Mouse (Mus musculus) cerebellum, postnatal 25 days (tissue): ENCODE results near the gene Pim3.

Experiments used
- DNase-seq, 2 experiments: peaks; one replicate each; pipeline ENCODE4 v3.0.0; 2021; ENCODE audit warnings: mixed read lengths in 2 of 2

The Pim3 gene

DNA sequence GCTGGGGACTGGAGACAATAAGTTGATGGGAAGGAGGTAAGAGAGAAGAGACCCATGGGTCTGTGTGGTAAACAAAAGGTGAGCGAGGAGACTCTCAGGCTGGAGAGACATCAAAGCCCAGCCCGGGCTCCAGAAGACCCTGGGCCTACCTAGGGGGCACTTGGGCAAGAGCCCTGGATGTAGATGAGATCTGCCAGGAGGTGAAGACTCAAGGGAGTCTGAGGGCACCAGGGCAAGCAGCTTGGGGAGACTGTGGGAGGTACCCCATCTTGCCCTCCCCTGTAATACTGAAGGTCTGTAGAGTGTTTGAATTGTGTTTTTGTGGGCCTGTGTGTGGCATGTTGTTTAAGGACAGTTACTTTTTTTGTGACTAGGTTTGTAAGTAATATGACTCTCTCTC, 3.3 kb upstream of the Pim3 start:
- DNase-seq: no peak

DNA sequence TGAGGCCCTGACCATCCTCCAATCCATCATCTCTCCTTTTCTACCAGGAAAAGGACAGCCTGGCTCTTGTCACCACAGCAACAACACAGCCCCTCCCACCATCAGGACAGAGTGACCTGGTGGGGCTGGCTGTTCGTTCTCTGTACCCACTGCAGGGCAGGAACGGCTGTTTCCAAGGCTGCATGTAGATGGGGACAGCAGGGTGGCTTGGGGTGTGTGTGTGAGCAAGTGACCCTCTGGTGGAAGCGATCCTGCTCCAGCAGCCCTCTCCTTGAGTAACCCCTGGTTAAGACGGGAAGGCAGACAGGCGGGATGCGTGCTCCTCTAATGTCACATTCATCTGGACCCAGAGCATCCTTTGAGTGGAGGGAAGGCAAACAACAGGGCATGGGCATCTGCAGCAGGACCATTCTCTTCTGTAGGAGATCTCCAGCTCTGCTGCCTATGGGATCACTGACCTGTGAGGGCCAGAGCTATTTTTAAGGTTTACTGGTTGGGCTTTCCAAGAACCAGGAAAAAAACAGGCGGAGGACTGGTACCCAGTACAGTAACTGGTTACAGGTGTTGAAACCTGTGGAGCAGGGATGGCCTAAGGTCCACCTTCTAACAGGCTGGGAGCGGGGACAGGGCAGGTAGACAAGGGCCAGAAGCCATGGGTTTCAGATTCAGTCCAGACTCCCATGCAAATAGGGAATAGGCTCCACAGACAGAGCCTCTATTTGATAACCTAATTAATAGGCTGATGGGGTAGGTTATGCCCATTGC, 2.6 kb upstream of the Pim3 start:
- peak in 1 of 2 experiments; percentile 20 for DNase-seq

DNA sequence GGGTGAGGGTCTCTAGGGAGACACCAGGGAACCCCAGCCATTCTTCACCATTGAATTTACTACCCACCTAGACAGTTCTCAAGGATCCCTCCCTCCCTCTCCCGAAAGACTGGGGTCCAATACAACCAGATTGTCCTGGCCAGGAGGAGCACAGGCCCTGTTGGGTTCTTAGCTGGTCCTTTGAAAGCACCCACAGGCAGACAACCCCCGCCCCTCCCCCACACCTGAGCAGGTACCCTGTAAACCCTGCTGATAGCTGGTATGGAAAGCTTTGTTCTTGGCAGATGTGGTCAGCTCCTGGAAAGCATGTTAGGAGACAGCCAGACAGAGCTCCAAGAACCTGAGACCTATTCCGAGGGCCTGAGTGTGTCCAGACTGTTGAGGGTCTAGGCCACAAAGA, 1.2 kb upstream of the Pim3 start:
- DNase-seq: peak in 1 of 2 experiments; percentile 59

- peak; percentile 76 to 88 for DNase-seq
Observed at GRCm38 (mm10) chr15:88862881-88863694, 1.1 kb downstream of the Pim3 start.

DNA sequence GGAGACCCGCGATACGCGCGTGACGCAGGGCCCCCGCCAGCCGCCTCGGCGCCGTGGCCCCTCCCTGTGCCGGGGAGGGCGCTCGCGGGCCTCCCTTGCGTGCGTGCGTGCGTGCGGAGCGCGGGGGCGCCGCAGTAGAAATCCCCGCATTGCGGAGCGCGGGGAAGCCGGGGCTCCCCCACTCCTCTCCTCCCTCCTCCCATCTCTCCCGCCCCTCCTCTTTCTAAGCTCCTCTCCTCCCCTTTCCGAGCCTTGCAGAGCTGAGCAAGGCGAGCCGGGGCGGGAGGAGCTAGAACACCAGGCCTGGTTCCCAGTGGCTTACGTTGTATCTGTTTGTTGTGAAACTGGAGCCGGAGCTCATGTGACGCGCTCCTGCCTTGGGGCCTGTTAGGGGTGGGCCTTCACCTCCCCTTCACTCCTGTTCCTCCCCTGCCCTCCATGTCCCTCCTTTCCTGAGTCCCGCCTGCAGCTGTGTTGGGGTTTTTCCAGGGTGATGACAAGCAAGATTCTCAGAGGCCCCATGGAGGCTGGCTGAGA, 1.8 kb downstream of the Pim3 start:
- DNase-seq: peak in 1 of 2 experiments; percentile 92

- DNase-seq: peak; percentile 44 to 57
Observed at GRCm38 (mm10) chr15:88864270-88865030, 2.5 kb downstream of the Pim3 start.

- DNase-seq: peak in 1 of 2 experiments; percentile 42
Observed at GRCm38 (mm10) chr15:88865061-88865460, 3.1 kb downstream of the Pim3 start.

DNA sequence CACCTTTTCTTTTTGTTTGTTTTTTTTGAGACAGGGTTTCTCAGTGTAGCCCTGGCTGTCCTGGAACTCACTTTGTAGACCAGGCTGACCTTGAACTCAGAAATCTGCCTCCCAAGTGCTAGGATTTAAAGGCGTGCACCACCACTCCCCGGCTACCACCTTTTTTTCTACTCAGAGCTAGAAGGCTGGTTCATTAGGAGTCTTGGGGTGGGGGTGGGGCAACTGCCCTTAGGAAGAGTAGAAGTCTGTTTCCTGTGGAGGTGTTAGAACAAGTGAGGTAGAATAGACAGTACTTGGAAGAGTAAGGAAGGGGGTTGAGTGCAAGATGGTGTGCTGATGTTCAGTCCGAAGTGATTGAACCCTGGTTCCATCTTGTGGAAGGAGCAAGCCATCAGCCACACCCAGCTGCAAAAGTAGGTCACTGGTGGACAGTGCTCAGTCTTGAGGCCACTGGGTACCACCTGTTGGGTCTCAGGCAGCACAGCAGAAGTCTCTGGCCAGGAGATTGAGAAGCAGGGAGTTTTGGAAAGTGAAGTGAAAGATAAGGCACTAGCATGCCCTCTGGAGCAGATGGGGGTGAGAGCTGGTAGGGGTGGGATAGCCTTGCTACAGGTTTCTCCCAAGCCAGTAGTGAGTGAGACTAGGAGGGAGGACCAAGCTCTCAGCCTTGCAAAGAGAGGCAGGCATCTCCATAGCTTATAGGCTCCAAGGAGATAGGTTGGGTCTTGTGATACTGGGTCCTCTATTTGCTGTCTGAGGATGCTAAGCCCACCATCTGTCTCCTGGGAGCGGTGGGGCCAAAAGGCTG, 4.1 kb downstream of the Pim3 start:
- DNase-seq: no peak

- DNase-seq: no peak
Observed at GRCm38 (mm10) chr15:88866934-88867356, 5.0 kb downstream of the Pim3 start.

DNA sequence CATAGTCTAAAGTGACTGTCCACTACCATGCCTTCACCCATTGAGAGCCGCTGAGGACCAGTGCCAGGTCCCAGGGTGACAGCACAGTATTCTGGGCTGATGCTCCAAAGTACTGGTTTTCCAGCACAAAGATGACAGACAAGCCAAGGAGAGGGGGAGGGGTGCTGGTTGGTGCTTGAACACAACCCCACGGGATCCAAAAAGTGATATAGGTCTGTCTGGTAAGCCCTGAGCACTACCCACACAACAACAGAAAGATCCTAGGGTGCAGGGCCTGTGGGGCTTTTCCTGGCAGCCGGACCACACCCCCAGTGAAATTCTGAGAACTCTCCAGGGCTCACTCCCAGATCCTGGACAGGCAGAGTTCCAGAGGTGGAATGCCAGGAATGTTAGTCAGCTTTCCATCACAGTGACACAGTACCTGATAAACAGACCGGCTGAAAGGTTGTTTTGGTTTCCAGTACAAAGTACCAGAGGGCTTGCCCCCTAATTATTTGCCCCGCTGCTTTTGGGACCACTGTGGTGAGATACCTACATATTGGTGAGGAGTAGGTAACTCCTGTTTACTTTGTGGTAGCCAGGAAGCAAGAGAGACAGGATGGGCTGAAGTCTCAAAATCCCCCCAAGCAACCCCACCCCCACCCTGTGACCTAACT, 5.5 kb downstream of the Pim3 start:
- DNase-seq: peak in 1 of 2 experiments; percentile 25

GRCm38 (mm10) chr15:88868024-88868742, 6.2 kb downstream of the Pim3 start:
- peak in 1 of 2 experiments; percentile 11 for DNase-seq

- DNase-seq: no peak
Observed at GRCm38 (mm10) chr15:88870418-88871185, 8.6 kb downstream of the Pim3 start.

- DNase-seq: no peak
Observed at GRCm38 (mm10) chr15:88874061-88874460, 12.1 kb downstream of the Pim3 start.

- DNase-seq: no peak
Observed at GRCm38 (mm10) chr15:88874477-88874876, 12.5 kb downstream of the Pim3 start.

- DNase-seq: no peak
Observed at GRCm38 (mm10) chr15:88875625-88876081, 13.7 kb downstream of the Pim3 start.

DNA sequence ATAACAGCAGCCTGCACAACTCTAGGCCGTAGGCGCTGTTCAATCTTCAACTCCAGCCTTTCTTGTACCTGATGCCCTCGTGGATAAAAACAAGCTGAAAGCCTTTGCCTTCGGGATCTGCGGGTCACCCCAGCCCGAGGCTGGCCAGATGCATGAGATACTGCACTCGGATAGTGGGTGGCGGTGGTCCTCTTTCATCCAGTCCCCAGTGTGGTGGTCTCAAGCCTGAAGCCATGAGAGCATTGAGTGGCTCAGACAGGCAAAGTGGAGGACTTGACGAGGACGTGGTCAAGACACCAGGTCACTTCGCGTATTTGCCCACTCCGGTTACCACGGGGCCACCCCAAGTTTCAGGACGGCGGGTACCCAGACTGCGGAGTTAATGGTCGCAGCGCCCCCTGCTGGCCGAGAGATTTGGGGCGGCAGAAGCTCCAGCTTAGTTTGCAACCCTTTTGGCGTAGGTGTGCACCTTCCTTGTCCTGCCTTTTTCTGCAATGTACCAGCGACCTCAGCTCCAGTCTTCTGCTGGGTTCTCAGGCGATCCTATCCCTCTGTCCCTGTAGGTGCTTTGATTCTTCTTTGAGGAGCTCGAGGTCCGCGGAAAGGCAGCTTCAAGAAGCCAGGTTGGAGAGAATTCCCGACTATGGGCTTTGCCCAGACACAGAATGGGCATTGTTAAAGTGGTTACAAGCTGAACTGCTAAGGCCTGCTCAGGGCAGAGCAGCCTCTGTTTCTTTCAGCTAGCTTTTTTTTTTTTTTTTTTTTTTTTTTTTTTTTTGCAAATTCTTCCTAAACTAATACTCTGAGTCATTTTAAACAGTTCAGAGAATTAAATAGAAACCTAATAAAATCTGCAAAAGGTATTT, 14.4 kb downstream of the Pim3 start:
- DNase-seq: peak; percentile 90 to 93

- DNase-seq: no peak
Observed at GRCm38 (mm10) chr15:88877021-88877400, 15.0 kb downstream of the Pim3 start.

- no peak for DNase-seq
Observed at GRCm38 (mm10) chr15:88881253-88882044, 19.5 kb downstream of the Pim3 start.
